Mouse (Mus musculus) kidney, postnatal 0 days (tissue): ENCODE results near the gene Tjp3. TPM values are rescaled to one million over a fixed set of nuclear protein-coding genes. Genes with fewer than 3 reads are reported as not detected.

Experiments used
- ATAC-seq: fragments of 200-750 bp; cut with Nextera tagmentation; replicated peaks from 2 replicates; pipeline ENCODE4 v1.8.0; 2017; ENCODE audit warnings: low read depth, moderate number of reproducible peaks, moderate TSS enrichment, moderate library complexity; ENCODE audit not compliant: low FRiP score
- DNase-seq: peaks from one replicate; pipeline ENCODE4 v3.0.0-alpha.2; 2016; ENCODE audit warnings: low spot score
- H3K27ac ChIP-seq: fragments of 300-500 bp; sonication (generic); 2 replicates; pipeline ENCODE4 v1.5.1; 2014; ENCODE audit warnings: mild to moderate bottlenecking
- H3K27me3 ChIP-seq: fragments of 300-500 bp; sonication (generic); 2 replicates; pipeline ENCODE4 v1.6.1; 2014; ENCODE audit warnings: low read length, mixed read lengths; ENCODE audit not compliant: insufficient read depth
- H3K36me3 ChIP-seq: fragments of 300-500 bp; sonication (generic); 2 replicates; pipeline ENCODE4 v1.6.1; 2014; ENCODE audit warnings: low read length, mixed read lengths; ENCODE audit not compliant: insufficient read depth
- H3K4me1 ChIP-seq: fragments of 300-500 bp; sonication (generic); replicated peaks from 2 replicates; pipeline ENCODE4 v1.6.1; 2014; ENCODE audit warnings: antibody characterized with exemption, low read length, mixed read lengths; ENCODE audit not compliant: insufficient read depth
- H3K4me2 ChIP-seq: fragments of 300-500 bp; sonication (generic); 2 replicates; pipeline ENCODE4 v1.6.1; 2014; ENCODE audit warnings: mild to moderate bottlenecking, low read length, moderate library complexity, mixed read lengths
- H3K4me3 ChIP-seq: fragments of 300-500 bp; sonication (generic); replicated peaks from 2 replicates; pipeline ENCODE4 v1.5.1; 2014; ENCODE audit warnings: low read depth, low read length
- H3K9ac ChIP-seq: fragments of 300-500 bp; sonication (generic); 2 replicates; pipeline ENCODE4 v1.6.1; 2014; ENCODE audit warnings: low read depth, low read length
- H3K9me3 ChIP-seq: fragments of 300-500 bp; sonication (generic); replicated peaks from 2 replicates; pipeline ENCODE4 v1.6.1; 2016; ENCODE audit warnings: low read length, inconsistent platforms, mixed read lengths
- CTCF ChIP-seq: IDR thresholded peaks from 2 replicates; pipeline ENCODE4 v1.5.1; 2016; ENCODE audit warnings: antibody characterized with exemption, low read depth, mild to moderate bottlenecking, moderate library complexity
- WGBS: fragments of 180-500 bp; shearing (Covaris S2); extraction: QIAGEN DNeasy Blood & Tissue Kit; methylation state at CpG from one replicate; pipeline ENCODE4 v1.1.7; 2014; 5-methylcytosine and 5-hydroxymethylcytosine counted together
- polyA plus RNA-seq: library from polyadenylated mRNA; unstranded; fragments of >200 nt; fragmentation: Nextera tagmentation; extraction: Ambion mirVana; gene quantifications from 2 replicates; pipeline ENCODE4 v1.2.1, GENCODE M21; 2015

Gene Tjp3
- polyA plus RNA-seq, 1 experiment from 2014 or later, result 19.0 TPM

DNA sequence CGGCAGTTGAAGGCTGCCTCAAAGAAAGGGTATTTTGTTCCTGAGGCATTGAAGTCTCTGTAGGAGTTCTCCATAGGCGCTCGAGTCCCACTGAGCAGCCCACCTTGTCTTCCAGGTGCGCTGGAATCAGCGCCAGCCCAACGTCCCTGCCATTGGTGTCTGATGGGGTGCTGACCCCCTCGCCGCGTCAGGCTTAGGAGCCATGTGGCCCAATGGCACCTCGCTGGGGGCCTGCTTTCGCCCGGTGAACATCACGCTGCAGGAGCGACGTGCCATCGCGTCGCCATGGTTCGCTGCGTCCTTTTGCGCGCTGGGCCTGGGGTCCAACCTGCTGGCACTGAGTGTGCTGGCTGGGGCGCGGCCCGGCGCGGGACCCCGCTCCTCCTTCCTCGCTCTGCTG lies 40.9 kb upstream of the Tjp3 start:
- TF ChIP-seq CTCF, result no peak
- Histone ChIP-seq H3K36me3 (no peaks in the 10 kb centered on the region), H3K4me2 (peak overlapping the region; percentile 33), H3K9ac (peak overlapping the region; percentile 38; the same call in 1 of the 2 replicates), H3K9me3 (no peaks in the 10 kb centered on the region), H3K27ac (no peak overlapping the region), H3K27me3 (no peaks in the 10 kb centered on the region), H3K4me3 (no peak overlapping the region), H3K4me1 (peaks cover 35% of the 10 kb centered on the region)
- 40% methylated on average over 29 of the region's 29 CpGs for WGBS
- DNase-seq, result no peak
- no peak for ATAC-seq

GRCm38 (mm10) chr10:81330007-81330406 lies 38.6 kb upstream of the Tjp3 start:
- H3K9ac ChIP-seq, result 0 out of 2 replicates have a peak overlapping the region, but pooled peaks have one; percentile 8
- no peaks in the 10 kb centered on the region for H3K27me3 ChIP-seq
- peaks cover 26% of the 10 kb centered on the region for H3K4me1 ChIP-seq
- no peak overlapping the region for H3K4me3 ChIP-seq
- peak overlapping the region; percentile 35; the same call in 1 of the 2 replicates for H3K4me2 ChIP-seq
- DNase-seq (no peak), ATAC-seq (no peak)
- WGBS, result 45% methylated on average over 4 of the region's 4 CpGs
- no peak for TF ChIP-seq CTCF
- H3K36me3 ChIP-seq, result peaks cover 22% of the 10 kb centered on the region
- H3K27ac ChIP-seq, result peak overlapping the region; percentile 84
- H3K9me3 ChIP-seq, result no peaks in the 10 kb centered on the region

GRCm38 (mm10) chr10:81329194-81329975 lies 38.0 kb upstream of the Tjp3 start:
- Histone ChIP-seq H3K27me3 (no peaks in the 10 kb centered on the region), H3K4me3 (no peak overlapping the region), H3K36me3 (peaks cover 26% of the 10 kb centered on the region), H3K4me2 (peak overlapping the region; percentile 35), H3K27ac (peak overlapping the region; percentile 84), H3K9ac (peak overlapping the region; percentile 36; the same call in 1 of the 2 replicates), H3K4me1 (peaks cover 20% of the 10 kb centered on the region), H3K9me3 (no peaks in the 10 kb centered on the region)
- ATAC-seq (peak; percentile 35; the same call in 1 of the 2 replicates), DNase-seq (peak; percentile 89)
- TF ChIP-seq CTCF, result no peak
- 50% methylated on average over 10 of the region's 10 CpGs for WGBS

- Histone ChIP-seq H3K4me3 (no peak within 1 kb of the TSS), H3K27me3 (no peaks in the 10 kb centered on the region), H3K27ac (peak within 1 kb of the TSS; percentile 84), H3K4me2 (peak within 1 kb of the TSS; percentile 40), H3K9me3 (no peaks in the 10 kb centered on the region), H3K36me3 (peaks cover 36% of the 10 kb centered on the region), H3K9ac (peak within 1 kb of the TSS; percentile 41), H3K4me1 (peaks cover 18% of the 10 kb centered on the region)
- peak; percentile 53 for DNase-seq
- 12% methylated on average over 10 of the region's 10 CpGs for WGBS
- 0 out of 2 replicates have a peak, but pooled peaks have one; percentile 8 for ATAC-seq
- no peak for TF ChIP-seq CTCF
Measured at GRCm38 (mm10) chr10:81328386-81328785, 37.0 kb upstream of the Tjp3 start, which contains the start of gene Tbxa2r. Gene Tbxa2r (plus strand): TSS chr10:81328731.

GRCm38 (mm10) chr10:81327959-81328358 lies 36.6 kb upstream of the Tjp3 start:
- Histone ChIP-seq H3K9me3 (no peaks in the 10 kb centered on the region), H3K4me3 (no peak overlapping the region), H3K27ac (peak overlapping the region; percentile 84), H3K36me3 (peaks cover 39% of the 10 kb centered on the region), H3K4me1 (peaks cover 18% of the 10 kb centered on the region), H3K27me3 (no peaks in the 10 kb centered on the region), H3K4me2 (no peak overlapping the region), H3K9ac (no peak overlapping the region; the same call in 1 of the 2 replicates)
- ATAC-seq, result no peak
- WGBS, result 5% methylated on average over 2 of the region's 2 CpGs
- no peak for TF ChIP-seq CTCF
- DNase-seq, result no peak

- Histone ChIP-seq H3K27me3 (no peaks in the 10 kb centered on the region), H3K4me1 (peaks cover 15% of the 10 kb centered on the region), H3K4me2 (no peak overlapping the region), H3K27ac (peak overlapping the region; percentile 84), H3K9me3 (no peaks in the 10 kb centered on the region), H3K9ac (no peak overlapping the region), H3K36me3 (peaks cover 45% of the 10 kb centered on the region), H3K4me3 (no peak overlapping the region)
- 68% methylated on average over 6 of the region's 6 CpGs for WGBS
- ATAC-seq, result no peak
- DNase-seq, result peak; percentile 41
- no peak for TF ChIP-seq CTCF
Measured at GRCm38 (mm10) chr10:81326858-81327257, 35.5 kb upstream of the Tjp3 start.
